Mouse (Mus musculus): ENCODE measurements around the gene Ptprb. TPM values are rescaled to one million over a fixed set of nuclear protein-coding genes. Genes with fewer than 3 reads are reported as not detected.

Gene Ptprb
- polyA plus RNA-seq, 1 experiment from 2014 or later: 6.3 TPM

DNA sequence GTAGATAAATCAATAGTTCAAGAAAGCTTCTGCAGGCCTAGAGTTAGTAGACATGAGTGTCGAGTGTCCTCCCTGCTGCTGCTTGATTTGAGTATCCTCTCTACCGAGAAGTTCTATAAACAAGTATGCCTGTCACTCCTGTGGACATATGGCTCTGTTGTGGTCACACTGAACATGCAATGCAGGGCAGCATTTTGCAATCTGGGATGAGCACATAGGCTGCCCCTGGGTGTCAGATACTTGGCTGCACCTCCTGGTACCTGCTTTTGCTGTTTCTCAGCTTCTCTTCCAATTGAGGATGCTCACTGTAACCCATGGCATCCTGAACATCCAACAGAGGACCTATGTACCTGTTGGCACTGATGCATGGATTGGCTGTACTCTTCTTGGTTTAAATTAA, 34.1 kb downstream of the Ptprb start:
- Histone ChIP-seq H3K4me3 (ENCODE audit: low read length) (no peak overlapping the region), H3K9me3 (ENCODE audit: control insufficient read depth, low read length) (no peaks in the 10 kb centered on the region), H3K27ac (ENCODE audit: low read depth, low read length) (no peak overlapping the region), H3K4me1 (ENCODE audit: control insufficient read depth, insufficient read depth, low read length) (no peaks in the 10 kb centered on the region), H3K9ac (ENCODE audit: low read depth, low read length) (no peak overlapping the region), H3K36me3 (ENCODE audit: control insufficient read depth, insufficient read depth, low read length) (no peaks in the 10 kb centered on the region), H3K27me3 (ENCODE audit: control insufficient read depth, insufficient read depth, low read length) (no peaks in the 10 kb centered on the region), H3K4me2 (replicated peaks; ENCODE audit: low read depth, low read length) (no peak overlapping the region)
- ATAC-seq (ENCODE audit: low FRiP score, low TSS enrichment): no peak
- 64% methylated on average over 2 of the region's 2 CpGs for WGBS

- Histone ChIP-seq H3K9me3 (ENCODE audit: control insufficient read depth, low read length) (no peaks in the 10 kb centered on the region), H3K27ac (ENCODE audit: low read depth, low read length) (no peak overlapping the region), H3K36me3 (ENCODE audit: control insufficient read depth, insufficient read depth, low read length) (no peaks in the 10 kb centered on the region), H3K27me3 (ENCODE audit: control insufficient read depth, insufficient read depth, low read length) (no peaks in the 10 kb centered on the region), H3K4me2 (replicated peaks; ENCODE audit: low read depth, low read length) (no peak overlapping the region), H3K4me1 (ENCODE audit: control insufficient read depth, insufficient read depth, low read length) (no peaks in the 10 kb centered on the region), H3K9ac (ENCODE audit: low read depth, low read length) (no peak overlapping the region), H3K4me3 (ENCODE audit: low read length) (no peak overlapping the region)
- no peak for ATAC-seq (ENCODE audit: low FRiP score, low TSS enrichment)
- 71% methylated on average over 11 of the region's 11 CpGs for WGBS
Observed at GRCm38 (mm10) chr10:116310516-116311210, 35.3 kb downstream of the Ptprb start.

DNA sequence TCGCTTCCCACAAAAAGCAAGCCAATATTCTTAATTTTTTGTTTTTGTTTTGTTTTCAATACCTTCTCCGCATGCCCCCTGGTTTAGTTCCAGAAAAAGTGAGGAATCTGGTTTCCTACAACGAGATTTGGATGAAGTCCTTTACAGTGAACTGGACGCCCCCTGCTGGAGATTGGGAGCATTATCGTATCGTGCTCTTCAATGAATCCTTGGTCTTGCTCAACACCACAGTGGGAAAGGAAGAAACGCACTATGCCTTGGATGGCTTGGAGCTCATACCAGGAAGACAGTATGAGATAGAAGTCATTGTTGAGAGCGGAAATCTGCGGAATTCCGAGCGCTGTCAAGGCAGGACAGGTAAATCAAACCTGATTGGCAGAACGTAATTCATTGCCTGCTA, 43.9 kb downstream of the Ptprb start:
- no peaks in the 10 kb centered on the region for H3K36me3 ChIP-seq (ENCODE audit: control insufficient read depth, insufficient read depth, low read length)
- no peak overlapping the region for H3K4me3 ChIP-seq (ENCODE audit: low read length)
- 0 out of 2 replicates have a peak, but pooled peaks cover 5% of the 10 kb centered on the region for H3K27me3 ChIP-seq (ENCODE audit: control insufficient read depth, insufficient read depth, low read length)
- H3K4me2 ChIP-seq (replicated peaks; ENCODE audit: low read depth, low read length): no peak overlapping the region
- ATAC-seq (ENCODE audit: low FRiP score, low TSS enrichment): peak; percentile 76; the same call in 1 of the 2 replicates
- no peaks in the 10 kb centered on the region for H3K4me1 ChIP-seq (ENCODE audit: control insufficient read depth, insufficient read depth, low read length)
- no peaks in the 10 kb centered on the region for H3K9me3 ChIP-seq (ENCODE audit: control insufficient read depth, low read length)
- WGBS: 27% methylated on average over 12 of the region's 12 CpGs
- H3K27ac ChIP-seq (ENCODE audit: low read depth, low read length): no peak overlapping the region
- no peak overlapping the region for H3K9ac ChIP-seq (ENCODE audit: low read depth, low read length)

DNA sequence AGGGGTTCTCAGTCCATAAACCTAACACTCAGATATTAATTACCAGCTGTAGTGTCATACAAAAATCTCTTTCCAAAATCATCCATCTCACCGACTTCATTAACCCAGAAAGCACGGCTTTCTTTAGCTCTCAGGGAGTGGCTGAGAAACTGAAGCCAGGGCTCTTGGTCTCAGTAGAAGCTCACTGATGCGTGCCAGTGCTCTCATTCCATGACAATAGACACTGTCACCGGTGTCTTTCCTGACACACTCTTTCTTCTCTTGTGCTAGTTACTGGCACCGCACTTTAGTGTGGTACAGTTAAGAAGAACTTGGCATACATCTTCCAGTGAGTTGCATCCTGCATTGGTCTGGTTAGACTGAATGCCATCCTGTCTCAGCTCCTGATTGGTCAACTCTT, 53.8 kb downstream of the Ptprb start:
- peaks cover 2% of the 10 kb centered on the region; the same call in 1 of the 2 replicates for H3K9me3 ChIP-seq (ENCODE audit: control insufficient read depth, low read length)
- ATAC-seq (ENCODE audit: low FRiP score, low TSS enrichment): peak; percentile 40; the same call in 1 of the 2 replicates
- no peak overlapping the region for H3K4me3 ChIP-seq (ENCODE audit: low read length)
- H3K4me1 ChIP-seq (ENCODE audit: control insufficient read depth, insufficient read depth, low read length): no peaks in the 10 kb centered on the region
- WGBS: 55% methylated on average over 5 of the region's 5 CpGs
- H3K27me3 ChIP-seq (ENCODE audit: control insufficient read depth, insufficient read depth, low read length): no peaks in the 10 kb centered on the region
- no peaks in the 10 kb centered on the region for H3K36me3 ChIP-seq (ENCODE audit: control insufficient read depth, insufficient read depth, low read length)
- H3K9ac ChIP-seq (ENCODE audit: low read depth, low read length): no peak overlapping the region
- no peak overlapping the region for H3K4me2 ChIP-seq (replicated peaks; ENCODE audit: low read depth, low read length)
- H3K27ac ChIP-seq (ENCODE audit: low read depth, low read length): no peak overlapping the region

DNA sequence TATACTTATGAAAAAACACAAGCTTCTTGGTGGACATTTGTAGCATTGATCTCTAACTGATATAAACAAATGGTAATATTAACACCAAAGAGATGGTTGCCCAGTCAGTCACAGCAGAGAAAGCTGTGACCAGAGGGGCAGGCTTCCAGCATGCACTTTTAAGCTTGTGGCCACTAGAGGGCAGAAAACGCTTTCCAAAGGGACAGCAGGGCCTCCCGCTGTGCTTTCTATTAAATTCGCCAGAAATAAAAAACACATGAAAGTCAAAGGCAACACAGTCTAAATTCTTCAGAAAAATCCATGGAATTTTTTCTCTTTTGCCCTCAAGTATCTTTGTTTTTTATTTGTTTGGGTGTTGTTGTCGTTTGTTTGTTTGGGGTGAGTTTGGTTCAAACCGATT, 55.1 kb downstream of the Ptprb start:
- ATAC-seq (ENCODE audit: low FRiP score, low TSS enrichment): 0 out of 2 replicates have a peak, but pooled peaks have one; percentile 47
- peaks cover 2% of the 10 kb centered on the region; the same call in 1 of the 2 replicates for H3K9me3 ChIP-seq (ENCODE audit: control insufficient read depth, low read length)
- no peaks in the 10 kb centered on the region for H3K4me1 ChIP-seq (ENCODE audit: control insufficient read depth, insufficient read depth, low read length)
- H3K27ac ChIP-seq (ENCODE audit: low read depth, low read length): no peak overlapping the region
- H3K9ac ChIP-seq (ENCODE audit: low read depth, low read length): no peak overlapping the region
- 15% methylated on average over 5 of the region's 5 CpGs for WGBS
- H3K27me3 ChIP-seq (ENCODE audit: control insufficient read depth, insufficient read depth, low read length): no peaks in the 10 kb centered on the region
- no peaks in the 10 kb centered on the region for H3K36me3 ChIP-seq (ENCODE audit: control insufficient read depth, insufficient read depth, low read length)
- no peak overlapping the region for H3K4me3 ChIP-seq (ENCODE audit: low read length)
- peak overlapping the region; percentile 34 for H3K4me2 ChIP-seq (replicated peaks; ENCODE audit: low read depth, low read length)

GRCm38 (mm10) chr10:116330961-116331510, 55.7 kb downstream of the Ptprb start:
- H3K27ac ChIP-seq (ENCODE audit: low read depth, low read length): no peak overlapping the region
- no peaks in the 10 kb centered on the region for H3K4me1 ChIP-seq (ENCODE audit: control insufficient read depth, insufficient read depth, low read length)
- H3K4me3 ChIP-seq (ENCODE audit: low read length): peak overlapping the region; percentile 17; the same call in 1 of the 2 replicates
- H3K9me3 ChIP-seq (ENCODE audit: control insufficient read depth, low read length): peaks cover 2% of the 10 kb centered on the region; the same call in 1 of the 2 replicates
- H3K4me2 ChIP-seq (replicated peaks; ENCODE audit: low read depth, low read length): peak overlapping the region; percentile 34
- WGBS: 28% methylated on average over 23 of the region's 23 CpGs
- H3K9ac ChIP-seq (ENCODE audit: low read depth, low read length): no peak overlapping the region
- ATAC-seq (ENCODE audit: low FRiP score, low TSS enrichment): no peak
- H3K36me3 ChIP-seq (ENCODE audit: control insufficient read depth, insufficient read depth, low read length): no peaks in the 10 kb centered on the region
- no peaks in the 10 kb centered on the region for H3K27me3 ChIP-seq (ENCODE audit: control insufficient read depth, insufficient read depth, low read length)

- 39% methylated on average over 16 of the region's 16 CpGs for WGBS
Observed at GRCm38 (mm10) chr10:116333666-116334065, 58.3 kb downstream of the Ptprb start.

DNA sequence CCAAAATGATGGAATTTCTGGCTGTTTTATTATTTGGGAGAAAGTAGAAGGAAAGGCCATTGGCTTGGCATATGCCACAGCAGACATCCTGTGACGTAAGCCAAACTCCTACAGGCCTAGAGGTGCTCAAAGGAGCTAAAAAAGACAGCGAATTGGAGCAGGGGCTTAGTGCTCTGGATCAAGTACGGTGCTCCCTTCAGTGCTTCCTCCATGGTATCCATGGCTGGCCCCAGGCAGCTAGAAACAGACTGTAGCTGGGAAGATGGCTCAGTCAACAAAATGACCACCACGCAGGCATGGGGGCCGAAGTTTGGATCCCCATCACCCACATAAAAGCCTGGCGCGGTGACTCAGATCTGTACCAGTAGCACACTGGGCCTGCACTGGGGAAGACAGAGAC, 58.8 kb downstream of the Ptprb start:
- Histone ChIP-seq H3K9ac (ENCODE audit: low read depth, low read length) (no peak overlapping the region), H3K4me1 (ENCODE audit: control insufficient read depth, insufficient read depth, low read length) (no peaks in the 10 kb centered on the region), H3K9me3 (ENCODE audit: control insufficient read depth, low read length) (peaks cover 2% of the 10 kb centered on the region; the same call in 1 of the 2 replicates), H3K4me2 (replicated peaks; ENCODE audit: low read depth, low read length) (no peak overlapping the region), H3K36me3 (ENCODE audit: control insufficient read depth, insufficient read depth, low read length) (no peaks in the 10 kb centered on the region), H3K4me3 (ENCODE audit: low read length) (no peak overlapping the region), H3K27me3 (ENCODE audit: control insufficient read depth, insufficient read depth, low read length) (no peaks in the 10 kb centered on the region), H3K27ac (ENCODE audit: low read depth, low read length) (no peak overlapping the region)
- WGBS: 93% methylated on average over 7 of the region's 7 CpGs
- ATAC-seq (ENCODE audit: low FRiP score, low TSS enrichment): no peak

More at GRCm38 (mm10) chr10:116333666-116334065, 58.3 kb downstream of the Ptprb start:
- Histone ChIP-seq H3K36me3 (ENCODE audit: control insufficient read depth, insufficient read depth, low read length) (no peaks in the 10 kb centered on the region), H3K9me3 (ENCODE audit: control insufficient read depth, low read length) (peaks cover 2% of the 10 kb centered on the region; the same call in 1 of the 2 replicates), H3K4me2 (replicated peaks; ENCODE audit: low read depth, low read length) (no peak overlapping the region), H3K27me3 (ENCODE audit: control insufficient read depth, insufficient read depth, low read length) (no peaks in the 10 kb centered on the region), H3K27ac (ENCODE audit: low read depth, low read length) (no peak overlapping the region), H3K4me3 (ENCODE audit: low read length) (no peak overlapping the region), H3K9ac (ENCODE audit: low read depth, low read length) (no peak overlapping the region), H3K4me1 (ENCODE audit: control insufficient read depth, insufficient read depth, low read length) (no peaks in the 10 kb centered on the region)
- ATAC-seq (ENCODE audit: low FRiP score, low TSS enrichment): peak; percentile 75

GRCm38 (mm10) chr10:116335328-116335727, 60.0 kb downstream of the Ptprb start:
- H3K4me1 ChIP-seq (ENCODE audit: control insufficient read depth, insufficient read depth, low read length): no peaks in the 10 kb centered on the region
- H3K9ac ChIP-seq (ENCODE audit: low read depth, low read length): no peak overlapping the region
- no peaks in the 10 kb centered on the region for H3K27me3 ChIP-seq (ENCODE audit: control insufficient read depth, insufficient read depth, low read length)
- WGBS: 93% methylated on average over 7 of the region's 7 CpGs
- H3K9me3 ChIP-seq (ENCODE audit: control insufficient read depth, low read length): peaks cover 2% of the 10 kb centered on the region; the same call in 1 of the 2 replicates
- H3K36me3 ChIP-seq (ENCODE audit: control insufficient read depth, insufficient read depth, low read length): no peaks in the 10 kb centered on the region
- ATAC-seq (ENCODE audit: low FRiP score, low TSS enrichment): no peak
- no peak overlapping the region for H3K27ac ChIP-seq (ENCODE audit: low read depth, low read length)
- H3K4me3 ChIP-seq (ENCODE audit: low read length): no peak overlapping the region
- H3K4me2 ChIP-seq (replicated peaks; ENCODE audit: low read depth, low read length): no peak overlapping the region
